Mouse (Mus musculus): ENCODE measurements at regions not wholly inside any gene's neighbourhood (a gene's known extent, or its start where the extent isn't known, plus 50 kb on each side); places are given as distances from the start of the nearest gene placed in this dataset.
A peak's percentile ranks its signal among the peaks of the same experiment; 100 is the strongest.

DNA sequence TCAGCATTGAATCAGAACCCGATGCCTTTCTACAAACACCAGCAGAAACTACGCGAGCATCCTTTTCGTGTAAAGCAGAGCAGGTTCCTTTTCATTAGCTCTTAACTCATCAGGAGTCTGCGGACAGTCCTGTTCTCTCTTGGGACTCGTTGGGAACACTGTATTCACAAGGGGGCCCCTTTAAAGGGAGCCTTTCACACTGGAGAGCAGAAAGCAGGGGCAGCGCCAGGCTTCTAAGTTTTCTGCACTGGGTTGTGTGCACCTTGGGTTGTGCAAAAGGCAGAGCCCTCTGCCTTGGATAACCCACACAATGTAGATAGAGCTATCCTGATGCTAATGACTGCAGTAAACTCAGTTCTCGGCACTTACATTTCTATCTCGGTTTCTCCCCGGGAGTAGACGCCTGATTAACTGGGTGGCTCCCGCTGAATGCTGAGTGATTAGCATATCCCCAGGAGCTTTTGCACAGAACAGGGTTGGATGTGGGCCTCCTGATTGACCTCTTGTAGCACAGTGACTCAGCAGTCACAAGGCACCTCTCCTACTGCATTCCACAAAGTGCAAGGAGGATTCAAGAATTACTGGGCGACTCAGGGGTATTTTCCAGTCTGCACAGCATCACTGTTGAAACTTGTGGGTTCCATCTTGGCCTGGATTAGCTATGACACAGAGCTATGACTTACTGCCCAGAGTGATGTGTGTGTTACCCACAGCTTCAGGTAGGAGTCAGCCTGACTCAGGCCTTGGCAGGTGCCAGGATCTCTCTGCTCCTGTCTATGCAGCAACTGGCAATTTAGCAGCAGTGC lies 209.8 kb upstream of the Igfbp3 start:
- no peak overlapping the region for H3K27ac ChIP-seq (ENCODE audit: insufficient read depth, low read length)
- no peaks in the 10 kb centered on the region for H3K4me1 ChIP-seq (ENCODE audit: control insufficient read depth, insufficient read depth, low read length)
- H3K4me3 ChIP-seq (replicated peaks; ENCODE audit: insufficient read depth, low read depth, low read length), result no peak overlapping the region
- no peak for DNase-seq
- WGBS, result 16% methylated on average over 13 of the region's 13 CpGs
- TF ChIP-seq POLR2A (IDR thresholded peaks at IDR 0.05; ENCODE audit: borderline replicate concordance, insufficient read depth, low read length) (no peak), CTCF (IDR thresholded peaks at IDR 0.05; ENCODE audit: borderline replicate concordance, insufficient read depth, low read depth, low read length) (no peak)
- no peaks in the 10 kb centered on the region for H3K27me3 ChIP-seq (ENCODE audit: control insufficient read depth, insufficient read depth, low read length)

DNA sequence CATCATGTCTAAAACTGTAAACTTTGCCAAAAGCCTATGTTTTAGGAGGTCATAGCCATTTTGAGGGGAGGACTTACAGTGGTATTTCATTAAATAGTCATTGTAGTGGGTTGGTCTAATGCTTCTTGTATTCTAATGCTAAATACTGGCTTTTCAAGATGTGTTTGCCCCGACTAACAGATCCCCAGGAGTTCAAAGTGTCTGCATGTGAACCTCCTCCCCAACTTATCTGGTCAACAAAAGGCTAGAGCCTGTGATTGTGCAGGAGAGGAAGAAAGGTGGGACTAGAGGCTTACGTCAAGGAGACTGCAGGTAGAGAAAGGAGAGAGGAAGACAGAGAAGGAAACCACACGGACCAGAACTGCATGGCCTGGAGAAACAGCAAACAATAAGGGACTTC lies 198.9 kb upstream of the Igfbp3 start:
- WGBS, result 75% methylated on average over 3 of the region's 3 CpGs
- no peaks in the 10 kb centered on the region for H3K4me1 ChIP-seq (ENCODE audit: control insufficient read depth, insufficient read depth, low read length)
- TF ChIP-seq CTCF (IDR thresholded peaks at IDR 0.05; ENCODE audit: borderline replicate concordance, insufficient read depth, low read depth, low read length), result no peak
- TF ChIP-seq POLR2A (IDR thresholded peaks at IDR 0.05; ENCODE audit: borderline replicate concordance, insufficient read depth, low read length), result no peak
- no peak overlapping the region for H3K4me3 ChIP-seq (replicated peaks; ENCODE audit: insufficient read depth, low read depth, low read length)
- DNase-seq, result no peak
- H3K27ac ChIP-seq (ENCODE audit: insufficient read depth, low read length), result no peak overlapping the region
- no peaks in the 10 kb centered on the region for H3K27me3 ChIP-seq (ENCODE audit: control insufficient read depth, insufficient read depth, low read length)

DNA sequence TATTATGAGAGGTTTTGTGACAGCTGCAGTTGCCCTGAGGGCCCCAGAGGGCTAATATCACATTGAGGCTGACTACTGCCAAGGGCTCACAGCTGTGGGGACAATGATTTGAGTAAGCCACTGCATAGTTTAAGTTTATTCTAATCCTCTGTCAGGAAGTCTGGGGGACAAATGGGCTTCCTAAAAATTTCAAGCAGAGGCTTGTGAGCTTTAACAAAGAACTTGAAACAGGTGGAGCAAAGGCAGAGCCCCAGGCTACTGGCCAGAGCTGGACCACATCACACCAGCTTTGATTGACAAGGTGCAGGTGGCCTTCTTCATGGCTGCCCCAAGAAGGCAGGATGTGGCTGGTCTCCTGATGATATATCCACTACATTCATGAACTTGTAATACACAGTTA lies 195.3 kb upstream of the Igfbp3 start:
- Histone ChIP-seq H3K27me3 (ENCODE audit: control insufficient read depth, insufficient read depth, low read length) (no peaks in the 10 kb centered on the region), H3K4me3 (replicated peaks; ENCODE audit: insufficient read depth, low read depth, low read length) (no peak overlapping the region), H3K27ac (ENCODE audit: insufficient read depth, low read length) (no peak overlapping the region), H3K4me1 (ENCODE audit: control insufficient read depth, insufficient read depth, low read length) (peaks cover 2% of the 10 kb centered on the region; the same call in 1 of the 2 replicates)
- TF ChIP-seq CTCF (IDR thresholded peaks at IDR 0.05; ENCODE audit: borderline replicate concordance, insufficient read depth, low read depth, low read length) (no peak), POLR2A (IDR thresholded peaks at IDR 0.05; ENCODE audit: borderline replicate concordance, insufficient read depth, low read length) (no peak)
- no peak for DNase-seq

- DNase-seq, result peak; percentile 6 to 8
Observed at GRCm38 (mm10) chr11:7404666-7405065, 190.9 kb upstream of the Igfbp3 start.

GRCm38 (mm10) chr11:7371835-7372234 lies 158.1 kb upstream of the Igfbp3 start:
- H3K27me3 ChIP-seq (ENCODE audit: control insufficient read depth, insufficient read depth, low read length), result no peaks in the 10 kb centered on the region
- TF ChIP-seq POLR2A (IDR thresholded peaks at IDR 0.05; ENCODE audit: borderline replicate concordance, insufficient read depth, low read length) (no peak), CTCF (IDR thresholded peaks at IDR 0.05; ENCODE audit: borderline replicate concordance, insufficient read depth, low read depth, low read length) (no peak)
- 88% methylated on average over 1 of the region's 1 CpGs for WGBS

More at GRCm38 (mm10) chr11:7404666-7405065, 190.9 kb upstream of the Igfbp3 start:
- no peak overlapping the region for H3K4me3 ChIP-seq (replicated peaks; ENCODE audit: insufficient read depth, low read depth, low read length)
- H3K27ac ChIP-seq (ENCODE audit: insufficient read depth, low read length), result no peak overlapping the region
- peaks cover 2% of the 10 kb centered on the region; the same call in 1 of the 2 replicates for H3K4me1 ChIP-seq (ENCODE audit: control insufficient read depth, insufficient read depth, low read length)
- no peaks in the 10 kb centered on the region for H3K27me3 ChIP-seq (ENCODE audit: control insufficient read depth, insufficient read depth, low read length)
- TF ChIP-seq POLR2A (IDR thresholded peaks at IDR 0.05; ENCODE audit: borderline replicate concordance, insufficient read depth, low read length) (no peak), CTCF (IDR thresholded peaks at IDR 0.05; ENCODE audit: borderline replicate concordance, insufficient read depth, low read depth, low read length) (no peak)
- 34% methylated on average over 4 of the region's 4 CpGs for WGBS

DNA sequence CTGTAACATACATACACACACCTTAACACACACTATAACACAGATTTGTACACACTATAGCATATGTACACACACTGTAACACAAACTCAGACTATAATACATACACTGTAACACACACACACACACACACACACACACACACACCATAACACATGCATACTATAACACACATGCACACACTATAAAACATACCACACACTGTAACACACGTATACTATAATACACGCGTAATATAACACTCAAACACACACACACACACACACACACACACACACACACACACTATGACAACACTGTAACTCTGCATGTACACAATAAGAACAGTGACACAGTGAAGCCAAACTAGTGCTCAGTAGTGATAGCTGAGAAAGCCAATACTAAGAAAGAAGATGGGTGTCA lies 147.7 kb upstream of the Igfbp3 start:
- H3K27me3 ChIP-seq (ENCODE audit: control insufficient read depth, insufficient read depth, low read length), result no peaks in the 10 kb centered on the region
- no peak overlapping the region for H3K27ac ChIP-seq (ENCODE audit: insufficient read depth, low read length)
- H3K4me3 ChIP-seq (replicated peaks; ENCODE audit: insufficient read depth, low read depth, low read length), result no peak overlapping the region
- WGBS, result 95% methylated on average over 3 of the region's 3 CpGs
- H3K4me1 ChIP-seq (ENCODE audit: control insufficient read depth, insufficient read depth, low read length), result no peaks in the 10 kb centered on the region
- TF ChIP-seq CTCF (IDR thresholded peaks at IDR 0.05; ENCODE audit: borderline replicate concordance, insufficient read depth, low read depth, low read length) (no peak), POLR2A (IDR thresholded peaks at IDR 0.05; ENCODE audit: borderline replicate concordance, insufficient read depth, low read length) (no peak)
- no peak for DNase-seq

More at GRCm38 (mm10) chr11:7371835-7372234, 158.1 kb upstream of the Igfbp3 start:
- no peak for DNase-seq
- Histone ChIP-seq H3K4me3 (replicated peaks; ENCODE audit: insufficient read depth, low read depth, low read length) (no peak overlapping the region), H3K27ac (ENCODE audit: insufficient read depth, low read length) (no peak overlapping the region), H3K4me1 (ENCODE audit: control insufficient read depth, insufficient read depth, low read length) (no peaks in the 10 kb centered on the region)

GRCm38 (mm10) chr11:7348601-7349000 lies 134.9 kb upstream of the Igfbp3 start:
- WGBS, result 5% methylated on average over 1 of the region's 1 CpGs
- Histone ChIP-seq H3K27me3 (ENCODE audit: control insufficient read depth, insufficient read depth, low read length) (no peaks in the 10 kb centered on the region), H3K4me3 (replicated peaks; ENCODE audit: insufficient read depth, low read depth, low read length) (no peak overlapping the region), H3K27ac (ENCODE audit: insufficient read depth, low read length) (no peak overlapping the region), H3K4me1 (ENCODE audit: control insufficient read depth, insufficient read depth, low read length) (no peaks in the 10 kb centered on the region)
- DNase-seq, result no peak
- no peak for TF ChIP-seq CTCF (IDR thresholded peaks at IDR 0.05; ENCODE audit: borderline replicate concordance, insufficient read depth, low read depth, low read length)
- no peak for TF ChIP-seq POLR2A (IDR thresholded peaks at IDR 0.05; ENCODE audit: borderline replicate concordance, insufficient read depth, low read length)

GRCm38 (mm10) chr11:7337826-7338225 lies 124.1 kb upstream of the Igfbp3 start:
- TF ChIP-seq POLR2A (IDR thresholded peaks at IDR 0.05; ENCODE audit: borderline replicate concordance, insufficient read depth, low read length) (no peak), CTCF (IDR thresholded peaks at IDR 0.05; ENCODE audit: borderline replicate concordance, insufficient read depth, low read depth, low read length) (no peak)
- no peaks in the 10 kb centered on the region for H3K27me3 ChIP-seq (ENCODE audit: control insufficient read depth, insufficient read depth, low read length)
- no peak for DNase-seq

More at GRCm38 (mm10) chr11:7337826-7338225, 124.1 kb upstream of the Igfbp3 start:
- Histone ChIP-seq H3K27ac (ENCODE audit: insufficient read depth, low read length) (no peak overlapping the region), H3K4me3 (replicated peaks; ENCODE audit: insufficient read depth, low read depth, low read length) (no peak overlapping the region), H3K4me1 (ENCODE audit: control insufficient read depth, insufficient read depth, low read length) (no peaks in the 10 kb centered on the region)

All from cerebellum, adult 2 months (tissue).